Mouse (Mus musculus) embryonic fibroblast, embryonic 13.5 days (primary cell): ENCODE data around the gene Nos1.

Experiments
- CTCF ChIP-seq: IDR thresholded peaks from 2 replicates; pipeline ENCODE4 v1.5.1; 2011; ENCODE audit warnings: mild to moderate bottlenecking, control low read depth, low read length, moderate library complexity, borderline replicate concordance; ENCODE audit not compliant: insufficient read depth
- POLR2A ChIP-seq: IDR thresholded peaks from 2 replicates; pipeline ENCODE4 v1.6.1; 2011; ENCODE audit warnings: low read depth, mild to moderate bottlenecking, control low read depth, low read length, moderate library complexity

DNA sequence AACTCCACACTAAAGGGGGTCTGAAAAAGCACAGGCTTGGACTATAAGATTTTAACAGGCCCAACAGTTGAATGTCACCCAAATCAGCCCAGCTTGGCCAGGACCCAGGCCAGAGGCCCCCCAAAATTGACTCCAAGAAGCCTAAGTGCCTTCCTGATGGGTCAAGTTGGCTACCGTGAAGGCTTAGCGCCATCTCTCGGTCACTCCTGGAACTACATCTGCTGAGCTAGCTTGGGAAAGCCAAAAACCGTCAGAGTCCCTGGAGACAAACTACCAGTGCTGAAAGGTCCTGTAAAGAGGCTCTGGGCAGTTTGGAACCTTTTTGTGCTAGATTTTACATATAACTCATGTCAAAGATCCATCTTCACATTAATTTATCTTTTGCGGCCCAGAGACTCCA, 56.1 kb downstream of the Nos1 start:
- TF ChIP-seq CTCF (peak; percentile 89; the same call in 1 of the 2 replicates), POLR2A (no peak)
